Mouse (Mus musculus): ENCODE results near the gene Klf2.

Klf2 gene

DNA sequence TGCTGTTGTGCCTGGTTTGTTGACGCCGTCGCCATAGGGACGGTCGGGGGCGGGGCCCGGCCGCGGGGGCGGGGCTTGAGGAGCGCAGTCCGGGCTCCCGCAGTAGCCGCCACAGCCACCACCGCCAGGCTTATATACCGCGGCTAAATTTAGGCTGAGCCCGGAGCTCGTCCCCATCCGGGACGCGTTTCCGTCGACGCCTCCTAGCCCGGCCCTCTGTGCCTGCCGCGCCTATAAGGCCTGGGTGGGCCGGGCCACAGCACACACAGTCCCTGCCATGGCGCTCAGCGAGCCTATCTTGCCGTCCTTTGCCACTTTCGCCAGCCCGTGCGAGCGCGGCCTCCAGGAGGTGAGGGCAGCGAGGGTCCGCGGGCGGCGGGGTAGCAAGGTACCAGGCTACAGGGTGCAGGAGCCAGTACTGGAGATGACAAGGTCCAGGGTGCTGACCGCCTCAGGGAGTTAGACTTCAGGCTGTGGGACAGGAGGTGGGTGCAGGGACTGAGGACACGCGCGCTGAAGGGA lies at the start of gene Klf2:
Klf2 (plus strand) TSS at position 233 of the 522 bp plus-strand sequence.
- DNase-seq: peak; percentile 97

DNA sequence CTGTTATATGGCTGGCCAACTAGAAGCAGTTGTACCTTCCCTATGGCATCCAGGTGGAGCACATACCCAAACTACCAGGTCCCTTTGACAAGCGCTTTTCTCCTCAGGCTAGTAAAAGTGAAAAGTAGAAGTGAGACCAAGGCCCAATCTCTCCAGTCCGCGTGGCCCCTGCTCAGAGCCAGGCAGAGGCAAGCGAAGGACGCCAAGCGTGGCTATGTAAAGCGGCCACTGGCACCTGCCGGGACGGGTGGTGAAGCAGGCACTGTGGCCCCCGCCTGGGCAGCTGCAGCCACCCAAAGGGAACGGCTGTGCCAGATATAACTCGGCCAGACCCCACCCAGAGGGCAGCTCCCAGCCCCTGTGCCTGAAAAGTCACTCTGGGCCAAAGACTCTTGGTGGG lies 48.2 kb upstream of the Klf2 start:
- no peak for DNase-seq

DNA sequence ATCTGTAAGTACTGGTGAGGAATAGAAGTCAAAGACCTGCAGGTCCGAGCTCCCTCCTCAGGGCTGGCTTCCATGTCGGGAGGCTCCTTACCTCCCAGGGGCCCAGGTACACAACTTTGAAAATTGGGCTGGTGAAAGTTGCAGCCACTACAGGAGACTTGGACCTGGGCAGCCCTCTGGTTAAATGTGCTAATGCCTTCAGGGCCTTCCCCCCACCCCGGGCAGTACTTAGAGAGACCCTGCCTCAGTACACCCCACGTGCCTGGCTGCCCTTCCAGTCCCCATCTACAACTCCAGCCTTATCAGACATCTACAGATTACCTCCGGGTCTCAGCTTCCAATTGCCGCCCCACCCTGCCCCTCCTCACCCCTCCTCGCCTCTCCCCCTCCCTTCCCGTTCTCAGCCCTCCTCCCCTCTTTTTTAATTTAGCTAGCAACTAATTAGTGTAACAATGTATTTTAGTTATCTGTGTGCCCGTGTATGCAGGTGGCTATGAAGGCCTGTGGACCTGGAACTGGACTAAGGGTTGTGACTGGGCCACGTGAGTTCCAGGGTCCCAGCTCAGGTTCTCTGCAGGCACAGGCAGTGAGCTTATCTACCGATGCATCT lies 47.7 kb upstream of the Klf2 start:
- no peak for DNase-seq

- peak in 1 of 2 experiments; percentile 13 for DNase-seq
Measured at GRCm38 (mm10) chr8:72271691-72272090, 47.1 kb upstream of the Klf2 start.

DNA sequence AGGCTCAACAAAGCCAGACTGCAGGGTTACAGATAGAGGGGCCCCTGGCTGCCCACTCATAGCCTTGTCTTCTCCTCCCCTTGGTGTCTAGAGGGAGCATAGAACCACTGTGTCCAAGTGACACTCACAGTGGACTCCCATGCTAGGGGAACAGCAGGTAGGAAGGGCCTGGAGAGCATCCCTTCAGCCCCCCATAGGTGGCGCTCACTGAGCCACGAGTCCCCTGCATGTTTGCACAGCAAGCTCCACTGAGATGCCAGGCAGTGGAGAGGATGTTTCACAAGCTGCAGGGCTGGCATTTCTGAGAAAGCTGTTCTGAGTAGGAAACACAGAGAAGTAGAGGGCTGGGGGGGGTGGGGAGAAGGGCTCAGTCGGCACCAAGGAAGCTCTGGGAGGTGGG lies 46.5 kb upstream of the Klf2 start:
- peak; percentile 63 to 80 for DNase-seq

DNA sequence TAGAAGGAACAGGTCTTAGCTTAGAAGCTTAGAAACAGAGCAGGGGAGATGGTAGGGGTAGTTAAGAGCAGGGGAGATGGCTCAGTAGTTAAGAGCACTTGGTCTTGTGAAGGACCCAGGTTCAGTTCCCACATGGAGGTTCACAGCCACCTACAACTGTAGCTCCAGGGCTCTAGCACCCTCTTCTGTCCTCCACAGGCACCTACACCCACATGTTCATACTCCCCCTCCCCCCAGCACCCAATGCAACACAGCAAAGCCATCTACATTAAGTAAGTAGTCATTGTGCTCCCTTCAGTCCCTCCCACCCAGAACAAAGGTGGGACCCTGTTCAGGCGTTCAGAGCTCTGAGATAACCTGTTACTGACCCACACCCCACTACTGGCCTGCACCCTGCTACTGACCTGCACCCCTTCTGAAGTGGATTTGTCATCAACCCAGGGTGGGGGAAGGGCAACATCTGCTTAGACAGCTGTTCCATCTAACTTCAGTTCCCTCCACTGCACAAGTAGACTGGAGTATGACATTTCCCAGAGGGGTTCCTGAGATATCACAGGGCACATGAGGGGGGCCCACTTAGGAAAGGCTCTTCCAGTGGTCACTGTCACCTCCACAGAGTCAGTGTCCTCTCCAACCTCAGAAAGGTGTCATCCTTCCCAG lies 45.6 kb upstream of the Klf2 start:
- DNase-seq: no peak

- DNase-seq: no peak
Measured at GRCm38 (mm10) chr8:72273807-72274206, 45.0 kb upstream of the Klf2 start.

- no peak for DNase-seq
Measured at GRCm38 (mm10) chr8:72277244-72277643, 41.6 kb upstream of the Klf2 start.

DNA sequence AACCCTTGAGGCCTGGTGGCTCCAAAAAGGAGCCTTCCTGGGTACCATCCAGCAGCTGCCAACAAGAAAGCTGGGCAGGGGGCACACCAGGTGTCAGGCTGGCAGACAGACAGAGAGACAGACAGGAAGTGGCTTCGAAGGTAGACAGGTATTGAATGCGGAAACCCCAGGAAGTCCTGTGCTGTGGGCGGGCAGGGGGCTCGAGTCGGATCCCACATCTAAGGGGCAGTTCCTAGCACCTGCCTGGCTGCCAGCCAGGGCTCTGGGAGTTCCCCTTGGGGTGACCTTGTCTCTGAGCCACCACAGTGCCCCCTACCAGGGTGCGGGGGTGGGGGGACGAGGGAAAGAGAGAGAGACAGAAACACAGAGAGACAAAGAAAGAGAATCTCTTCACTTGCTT lies 39.7 kb upstream of the Klf2 start:
- no peak for DNase-seq

GRCm38 (mm10) chr8:72281634-72282033 lies 37.2 kb upstream of the Klf2 start:
- DNase-seq: peak; percentile 70 to 80

- DNase-seq: no peak
Measured at GRCm38 (mm10) chr8:72285285-72285684, 33.5 kb upstream of the Klf2 start.

DNA sequence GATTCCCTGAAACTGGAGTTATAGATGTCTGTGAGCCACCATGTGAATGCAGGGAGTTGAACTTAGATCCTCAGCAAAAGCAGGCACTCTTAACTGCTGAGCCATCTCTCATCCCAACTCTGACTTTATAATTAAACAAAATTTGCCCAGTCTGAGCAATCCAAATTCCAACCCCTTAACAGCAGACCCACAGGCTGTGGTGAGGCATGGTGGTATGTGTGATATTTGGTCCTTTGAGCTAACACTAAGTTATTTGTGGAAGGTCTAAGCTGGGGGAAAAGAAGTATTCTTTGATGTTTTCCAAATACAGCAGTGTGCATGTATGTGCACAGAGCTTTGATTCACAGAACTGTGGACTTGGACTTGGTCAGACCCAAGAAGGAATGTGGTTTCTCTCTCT lies 29.8 kb upstream of the Klf2 start:
- DNase-seq: no peak

DNA sequence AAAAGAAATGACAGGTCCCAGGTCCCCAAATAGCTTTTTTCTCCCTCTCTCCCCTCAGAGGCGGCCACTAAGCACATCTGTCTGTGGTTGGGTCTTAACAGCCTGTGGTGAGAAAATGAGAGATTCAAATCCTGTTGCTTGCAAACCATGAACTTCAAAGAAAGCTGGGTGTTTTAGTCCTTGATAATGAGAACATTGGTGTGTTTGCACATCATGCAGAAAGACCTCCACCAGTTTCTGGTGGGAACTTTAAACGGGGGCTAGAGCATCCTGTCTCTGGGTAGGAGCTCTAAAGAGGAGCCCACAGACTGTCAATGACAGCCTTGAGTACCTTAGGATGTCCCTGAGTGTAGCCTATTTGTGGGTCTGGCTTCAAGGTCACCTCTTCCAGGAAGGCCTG lies 27.7 kb upstream of the Klf2 start:
- no peak for DNase-seq

- no peak for DNase-seq
Measured at GRCm38 (mm10) chr8:72293309-72293708, 25.5 kb upstream of the Klf2 start.

- DNase-seq: peak in 1 of 2 experiments; percentile 5
Measured at GRCm38 (mm10) chr8:72295125-72295524, 23.7 kb upstream of the Klf2 start.

DNA sequence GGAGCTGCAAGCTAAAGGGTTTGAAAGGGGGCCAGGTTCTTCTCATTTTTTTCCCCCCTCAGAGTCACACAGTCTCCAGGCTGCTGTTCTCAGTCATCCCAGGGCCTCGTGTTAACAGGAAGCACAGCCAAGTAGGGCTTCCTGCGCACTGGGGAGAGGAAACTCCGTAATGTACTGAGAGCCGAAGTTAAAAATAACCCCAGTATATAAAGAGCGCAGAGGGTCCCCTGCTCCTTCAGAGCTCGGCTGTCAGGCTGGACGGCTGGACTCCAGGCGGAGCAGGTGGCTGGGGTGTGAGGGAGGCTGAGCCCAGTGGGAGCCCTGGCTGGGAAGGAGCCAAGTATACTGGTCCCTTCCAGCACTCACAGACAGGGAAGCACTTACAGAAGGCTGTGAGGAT lies 23.2 kb upstream of the Klf2 start:
- peak; percentile 84 to 90 for DNase-seq

GRCm38 (mm10) chr8:72296561-72296960 lies 22.3 kb upstream of the Klf2 start:
- no peak for DNase-seq

- no peak for DNase-seq
Measured at GRCm38 (mm10) chr8:72298928-72299327, 19.9 kb upstream of the Klf2 start.

DNA sequence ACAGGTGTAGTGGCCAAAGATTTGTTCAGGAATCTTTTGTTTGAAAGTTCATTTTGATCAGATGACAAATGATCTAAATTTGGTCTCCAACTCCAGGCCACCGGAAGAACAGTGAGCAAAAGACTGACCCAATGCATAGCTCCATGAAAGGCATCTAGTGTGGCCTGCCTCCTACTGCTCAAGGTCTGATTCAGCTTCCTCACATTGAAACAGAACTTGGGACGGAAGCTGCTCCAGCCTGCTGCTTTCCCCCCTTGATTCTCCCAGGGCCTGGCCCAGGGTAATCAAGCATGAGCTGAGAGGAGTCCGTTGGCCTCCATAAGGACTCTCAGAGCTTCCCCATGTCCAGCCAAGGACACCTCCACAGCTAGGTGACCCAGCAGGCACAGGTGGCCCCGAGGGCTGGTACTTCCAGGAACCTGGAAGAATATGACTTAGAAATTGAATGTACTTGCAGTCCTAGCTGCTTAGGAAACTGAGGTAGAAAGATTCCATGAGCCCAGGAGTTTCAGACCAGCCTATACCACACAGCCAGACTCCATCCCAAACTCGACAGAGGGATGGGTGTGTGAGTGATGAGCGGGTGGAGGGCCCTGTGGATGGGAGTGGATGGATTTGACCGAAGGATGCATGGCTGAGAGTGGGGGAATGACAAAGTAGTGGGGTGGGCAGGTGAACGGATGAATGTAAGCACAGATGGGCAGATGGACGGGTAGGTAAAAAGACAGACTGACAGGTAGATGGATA lies 18.0 kb upstream of the Klf2 start:
- no peak for DNase-seq

- no peak for DNase-seq
Measured at GRCm38 (mm10) chr8:72301497-72301896, 17.3 kb upstream of the Klf2 start.

DNA sequence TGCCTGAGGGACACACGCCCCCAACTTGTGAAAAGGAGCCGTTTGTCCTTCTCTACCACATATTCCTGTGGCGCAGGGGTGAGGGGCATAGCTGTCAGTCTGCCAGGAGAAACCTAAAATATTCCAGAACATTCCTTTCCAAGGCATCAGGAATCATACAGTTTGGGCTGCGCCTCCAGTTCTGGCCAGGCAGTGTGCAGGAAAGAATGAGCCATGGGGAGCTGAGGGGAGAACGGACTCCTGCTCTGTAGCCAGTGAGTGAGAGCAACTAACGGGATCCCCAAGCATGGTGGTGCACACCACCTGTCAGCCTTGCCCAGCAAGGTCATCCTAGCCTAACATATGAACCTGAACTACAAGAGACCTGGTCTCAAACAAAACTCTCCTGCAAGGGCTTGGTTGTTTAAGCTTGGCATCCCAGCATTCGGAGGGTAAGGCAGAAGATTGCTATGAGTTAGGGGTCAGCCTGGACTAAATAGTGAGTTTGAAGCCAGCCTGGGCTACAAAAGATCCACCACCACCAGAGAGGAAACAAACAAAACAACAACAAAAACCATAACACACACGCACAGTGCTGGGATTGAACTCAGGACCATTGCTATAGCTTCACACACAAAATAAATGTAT lies 15.7 kb upstream of the Klf2 start:
- DNase-seq: no peak

DNA sequence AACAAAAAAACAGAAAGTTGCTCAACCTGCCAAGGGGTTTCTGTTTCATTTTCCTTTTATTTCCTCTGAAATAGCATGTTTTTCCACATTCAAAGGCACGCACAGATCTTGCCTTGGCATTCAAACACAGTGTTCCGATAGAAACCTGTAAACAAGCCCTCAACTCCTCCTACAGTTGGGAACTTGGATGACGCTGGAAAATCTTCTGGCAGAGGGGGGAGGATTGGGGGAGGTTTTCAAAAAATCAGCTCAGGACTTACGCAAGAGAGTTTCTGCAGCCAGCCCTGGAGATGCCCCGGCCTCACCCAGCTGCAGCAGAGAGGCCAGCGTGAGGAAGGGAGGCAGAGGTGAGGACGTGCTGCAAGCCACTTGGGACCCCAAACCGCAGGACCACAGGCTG lies 15.2 kb upstream of the Klf2 start:
- DNase-seq: peak; percentile 70 to 86

DNA sequence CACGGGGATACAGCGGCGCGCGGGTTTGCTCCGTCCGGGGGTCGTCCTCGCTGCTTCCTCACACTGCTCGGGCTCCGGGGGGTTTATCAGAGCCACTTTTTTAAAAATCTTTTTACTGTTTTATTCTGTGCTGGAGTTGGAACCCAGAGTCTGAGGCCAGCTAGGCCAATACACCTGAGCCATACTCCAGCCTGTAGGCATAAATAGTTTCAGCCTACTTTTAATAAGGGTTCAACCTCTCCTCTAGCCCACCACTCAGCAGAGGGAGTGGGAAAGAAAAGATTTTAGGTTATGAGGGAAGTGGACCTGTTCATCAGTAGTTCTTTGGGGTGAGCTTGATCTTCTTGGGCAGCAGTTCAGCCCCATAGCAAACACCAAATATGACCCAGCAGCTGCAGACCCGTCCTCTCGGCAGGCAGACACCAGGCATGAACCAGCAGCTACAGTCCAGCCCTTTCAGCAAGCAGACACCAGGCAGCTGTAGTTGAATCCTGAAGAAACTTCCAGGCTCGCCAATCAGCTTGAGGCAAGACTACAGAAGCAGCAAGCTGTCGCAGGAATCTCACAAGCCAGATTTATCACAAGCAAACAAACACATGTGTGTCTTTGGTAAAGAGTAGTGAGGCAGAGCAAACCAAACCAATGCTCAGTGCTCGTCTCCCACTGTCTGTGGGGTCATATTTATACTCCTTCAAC lies 13.5 kb upstream of the Klf2 start, which contains the start of gene Gm10282:
Gm10282 (minus strand) TSS at position 51 of the 696 bp plus-strand sequence.
- DNase-seq: no peak

All from kidney, postnatal 36 days (tissue).